Mouse (Mus musculus) hindbrain, embryonic 16.5 days (tissue): Measurements from ENCODE around the gene Eif4e2. TPM values are rescaled to one million over a fixed set of nuclear protein-coding genes. Genes with fewer than 3 reads are reported as not detected.
A peak's percentile ranks its signal among the peaks of the same experiment; 100 is the strongest.

Source experiments
- ATAC-seq: fragments of 200-750 bp; cut with Nextera tagmentation; 2 replicates; pipeline ENCODE4 v1.8.0; 2017; ENCODE audit warnings: moderate TSS enrichment, moderate library complexity
- H3K27ac ChIP-seq: fragments of 300-500 bp; sonication (generic); 2 replicates; pipeline ENCODE4 v1.5.1; 2014; ENCODE audit warnings: low read depth, mild to moderate bottlenecking, control low read depth, low read length, moderate library complexity
- H3K27me3 ChIP-seq: fragments of 300-500 bp; sonication (generic); replicated peaks from 2 replicates; pipeline ENCODE4 v1.6.1; 2014; ENCODE audit warnings: low read length; ENCODE audit not compliant: control insufficient read depth, insufficient read depth
- H3K36me3 ChIP-seq: fragments of 300-500 bp; sonication (generic); 2 replicates; pipeline ENCODE4 v1.6.1; 2014; ENCODE audit warnings: mild to moderate bottlenecking, low read length, moderate library complexity, mixed read lengths; ENCODE audit not compliant: control insufficient read depth, insufficient read depth
- H3K4me1 ChIP-seq: fragments of 300-500 bp; sonication (generic); 2 replicates; pipeline ENCODE4 v1.6.1; 2014; ENCODE audit warnings: low read depth, low read length; ENCODE audit not compliant: control insufficient read depth, insufficient read depth
- H3K4me2 ChIP-seq: fragments of 300-500 bp; sonication (generic); 2 replicates; pipeline ENCODE4 v1.6.1; 2014; ENCODE audit warnings: mild to moderate bottlenecking, low read length, control low read depth, moderate library complexity
- H3K4me3 ChIP-seq: fragments of 300-500 bp; sonication (generic); 2 replicates; pipeline ENCODE4 v1.5.1; 2014; ENCODE audit warnings: mild to moderate bottlenecking, low read length, control low read depth, moderate library complexity
- H3K9ac ChIP-seq: fragments of 300-500 bp; sonication (generic); 2 replicates; pipeline ENCODE4 v1.6.1; 2014; ENCODE audit warnings: low read depth, mild to moderate bottlenecking, control low read depth, low read length, moderate library complexity
- H3K9me3 ChIP-seq: fragments of 300-500 bp; sonication (generic); 2 replicates; pipeline ENCODE4 v1.6.1; 2014; ENCODE audit warnings: mild to moderate bottlenecking, low read length, moderate library complexity; ENCODE audit not compliant: control insufficient read depth
- WGBS: fragments of 180-500 bp; shearing (Covaris S2); extraction: QIAGEN DNeasy Blood & Tissue Kit; methylation state at CpG from one replicate; pipeline ENCODE4 v1.1.7; 2014; 5-methylcytosine and 5-hydroxymethylcytosine counted together
- polyA plus RNA-seq: library from polyadenylated mRNA; unstranded; fragments of >200 nt; fragmentation: Nextera tagmentation; extraction: Ambion mirVana; gene quantifications from 2 replicates; pipeline ENCODE4 v1.2.1, GENCODE M21; 2015

Eif4e2 gene
- polyA plus RNA-seq, 1 experiment from 2014 or later, result 79.3 TPM

DNA sequence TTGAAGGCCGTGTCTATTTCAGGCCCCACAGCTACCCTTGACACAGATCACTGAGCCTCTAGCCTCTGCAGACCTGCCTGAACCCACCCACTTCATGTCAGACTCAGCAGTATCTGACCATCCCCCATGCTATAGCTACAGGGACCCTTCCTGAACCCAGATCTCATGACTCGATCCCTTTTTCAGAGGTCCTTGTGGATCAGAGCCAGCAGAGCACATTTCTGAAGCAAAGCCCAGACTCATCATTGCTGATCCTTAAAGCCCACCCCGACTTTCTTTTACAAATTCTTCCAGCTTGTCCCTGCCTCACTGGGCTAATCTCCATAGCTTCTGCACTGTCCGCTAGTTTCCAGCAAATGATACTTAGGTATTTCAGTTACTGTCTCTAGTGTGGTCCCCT lies 60.4 kb downstream of the Eif4e2 start:
- Histone ChIP-seq H3K27me3 (no peaks in the 10 kb centered on the region), H3K4me2 (no peak overlapping the region), H3K4me1 (peaks cover 11% of the 10 kb centered on the region), H3K9me3 (no peaks in the 10 kb centered on the region), H3K27ac (peak overlapping the region; percentile 45; the same call in 1 of the 2 replicates), H3K9ac (no peak overlapping the region), H3K4me3 (no peak overlapping the region), H3K36me3 (no peaks in the 10 kb centered on the region)
- WGBS, result 67% methylated on average over 4 of the region's 4 CpGs
- no peak for ATAC-seq

DNA sequence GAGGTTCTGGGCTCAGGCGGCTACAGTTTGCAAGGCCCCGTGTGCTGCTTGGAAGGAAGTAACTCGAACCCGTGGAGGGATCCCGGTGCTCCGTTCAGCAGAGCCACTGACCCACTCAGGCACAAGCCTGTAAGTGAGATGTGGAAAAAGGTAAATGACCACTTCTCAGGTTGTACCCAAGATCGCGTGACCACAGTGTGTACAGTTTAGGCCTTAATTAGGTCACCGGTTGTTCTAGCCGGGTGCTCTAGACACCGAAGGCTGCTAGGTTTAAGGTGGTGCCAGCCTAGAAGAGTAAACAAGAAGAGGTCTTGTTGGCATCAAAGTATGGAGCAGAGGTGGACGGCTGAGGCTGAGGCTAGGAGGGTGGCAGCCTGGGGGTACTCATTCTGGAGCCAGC lies 61.4 kb downstream of the Eif4e2 start:
- H3K9ac ChIP-seq, result no peak overlapping the region
- peaks cover 11% of the 10 kb centered on the region for H3K4me1 ChIP-seq
- no peak for ATAC-seq
- no peak overlapping the region for H3K4me2 ChIP-seq
- H3K36me3 ChIP-seq, result no peaks in the 10 kb centered on the region
- H3K9me3 ChIP-seq, result no peaks in the 10 kb centered on the region
- no peak overlapping the region for H3K4me3 ChIP-seq
- WGBS, result 93% methylated on average over 12 of the region's 12 CpGs
- no peaks in the 10 kb centered on the region for H3K27me3 ChIP-seq
- H3K27ac ChIP-seq, result no peak overlapping the region

DNA sequence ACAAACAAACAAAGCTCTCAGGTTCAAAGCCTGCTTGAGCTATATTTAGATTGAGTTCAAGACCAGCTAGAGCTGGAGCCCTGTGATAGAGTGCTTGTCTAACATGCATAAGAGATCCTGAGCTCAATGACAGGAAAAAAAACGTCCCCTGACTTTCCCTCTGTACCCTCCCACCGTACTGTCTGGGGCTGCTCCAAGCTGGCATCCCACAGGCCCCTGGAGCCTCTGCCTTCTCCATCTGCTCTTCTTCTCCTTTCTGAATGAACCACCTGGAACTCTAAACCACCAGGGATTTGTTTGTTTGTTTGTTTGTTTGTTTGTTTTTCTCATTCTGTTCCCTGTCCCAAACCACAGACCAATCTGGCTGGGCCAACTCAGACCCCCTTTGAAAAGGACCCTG lies 62.3 kb downstream of the Eif4e2 start:
- Histone ChIP-seq H3K27me3 (no peaks in the 10 kb centered on the region), H3K4me2 (no peak overlapping the region), H3K9ac (no peak overlapping the region), H3K9me3 (no peaks in the 10 kb centered on the region), H3K4me1 (peaks cover 3% of the 10 kb centered on the region), H3K36me3 (no peaks in the 10 kb centered on the region), H3K27ac (no peak overlapping the region), H3K4me3 (no peak overlapping the region)
- 52% methylated on average over 2 of the region's 2 CpGs for WGBS
- no peak for ATAC-seq

DNA sequence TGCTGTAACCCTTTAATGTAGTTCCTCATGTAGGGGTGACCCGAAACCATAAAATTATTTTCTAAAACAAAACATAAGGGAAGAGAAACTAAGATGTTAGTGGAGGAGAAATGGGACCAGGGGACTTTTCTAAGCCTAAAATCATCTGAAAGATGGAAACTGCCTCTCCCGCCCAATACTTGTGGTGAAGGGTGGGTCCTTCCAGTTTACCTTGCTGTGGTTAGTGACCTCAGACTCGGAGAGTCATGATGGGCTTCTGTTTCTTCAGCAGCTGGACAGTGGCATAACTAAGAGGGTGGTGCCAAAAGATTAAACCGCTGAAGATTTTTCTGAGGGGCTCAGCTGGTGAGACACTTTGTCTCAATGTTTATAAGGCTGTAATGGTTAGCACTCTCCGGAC lies 66.6 kb downstream of the Eif4e2 start:
- no peak overlapping the region for H3K4me2 ChIP-seq
- H3K36me3 ChIP-seq, result no peaks in the 10 kb centered on the region
- H3K9ac ChIP-seq, result no peak overlapping the region
- H3K9me3 ChIP-seq, result no peaks in the 10 kb centered on the region
- H3K4me3 ChIP-seq, result no peak overlapping the region
- WGBS, result 83% methylated on average over 5 of the region's 5 CpGs
- ATAC-seq, result no peak
- H3K27ac ChIP-seq, result no peak overlapping the region
- H3K4me1 ChIP-seq, result no peaks in the 10 kb centered on the region
- no peaks in the 10 kb centered on the region for H3K27me3 ChIP-seq

DNA sequence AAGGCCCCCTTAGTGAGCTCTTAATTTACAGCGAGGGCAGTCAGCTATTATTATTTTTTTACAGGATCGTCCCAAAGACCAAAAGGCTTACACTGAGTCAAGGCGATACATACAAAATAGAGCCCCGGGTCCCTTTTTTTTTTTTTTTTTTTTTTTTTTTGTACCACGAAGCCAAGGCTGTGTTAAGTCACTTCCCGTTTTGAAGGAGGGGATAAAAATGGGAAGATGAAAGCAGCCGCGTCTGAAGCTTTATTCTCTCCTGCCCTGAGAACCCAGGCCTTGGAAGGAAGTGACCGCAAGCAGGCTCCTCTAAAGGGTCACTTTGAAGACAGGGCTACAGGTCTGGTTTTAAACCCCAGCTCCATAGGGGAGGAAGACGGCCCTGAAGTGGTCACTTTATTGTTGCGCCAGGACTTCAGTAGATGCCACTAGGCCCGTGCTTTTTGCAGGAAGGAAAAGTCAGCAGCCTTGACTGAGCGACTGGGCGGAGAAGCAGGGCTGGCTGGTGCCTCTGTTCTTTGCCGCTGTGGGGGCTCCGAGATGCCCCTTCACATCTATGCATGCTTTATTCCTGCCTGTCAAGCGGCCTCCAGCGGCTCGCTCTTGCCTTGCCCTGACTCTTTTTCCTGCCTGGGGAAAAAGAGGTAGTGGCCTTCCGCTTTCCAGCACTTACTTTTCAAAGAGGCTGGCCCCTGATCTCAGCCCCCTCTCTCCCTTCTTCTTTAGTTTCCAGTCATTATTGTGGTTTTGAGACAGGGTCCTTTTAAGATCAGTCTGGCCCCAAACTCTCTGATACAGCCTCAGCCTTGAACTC lies 68.1 kb downstream of the Eif4e2 start:
- H3K4me2 ChIP-seq, result no peak overlapping the region
- no peak for ATAC-seq
- H3K27me3 ChIP-seq, result no peaks in the 10 kb centered on the region
- peak overlapping the region; percentile 17; the same call in 1 of the 2 replicates for H3K9ac ChIP-seq
- no peaks in the 10 kb centered on the region for H3K4me1 ChIP-seq
- H3K4me3 ChIP-seq, result no peak overlapping the region
- H3K27ac ChIP-seq, result no peak overlapping the region
- WGBS, result 27% methylated on average over 20 of the region's 20 CpGs
- H3K36me3 ChIP-seq, result no peaks in the 10 kb centered on the region
- H3K9me3 ChIP-seq, result no peaks in the 10 kb centered on the region

DNA sequence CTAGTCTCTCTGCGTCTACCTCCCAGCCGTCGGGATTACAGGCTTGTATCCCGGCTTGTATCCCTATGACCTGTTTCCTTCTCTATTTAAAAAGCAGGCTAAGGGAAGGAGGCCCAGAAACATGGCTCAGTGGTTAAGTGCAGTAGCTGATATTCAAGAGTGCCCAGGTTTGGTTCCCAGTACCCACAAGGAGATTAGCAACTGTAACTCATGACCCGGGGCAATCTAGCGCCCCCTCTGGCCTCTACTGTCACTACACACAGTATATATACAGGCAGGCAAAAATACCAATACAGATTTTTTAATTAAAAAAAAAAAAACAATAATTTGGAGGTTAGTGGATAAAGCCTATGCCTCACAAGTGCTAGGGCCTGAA lies 68.7 kb downstream of the Eif4e2 start:
- H3K4me3 ChIP-seq, result no peak overlapping the region
- no peak for ATAC-seq
- whole genome bisulfite sequencing, result 67% methylated on average over 6 of the region's 6 CpGs
- no peak overlapping the region for H3K9ac ChIP-seq
- no peaks in the 10 kb centered on the region for H3K27me3 ChIP-seq
- H3K4me2 ChIP-seq, result no peak overlapping the region
- no peaks in the 10 kb centered on the region for H3K9me3 ChIP-seq
- H3K4me1 ChIP-seq, result no peaks in the 10 kb centered on the region
- no peak overlapping the region for H3K27ac ChIP-seq
- H3K36me3 ChIP-seq, result no peaks in the 10 kb centered on the region

DNA sequence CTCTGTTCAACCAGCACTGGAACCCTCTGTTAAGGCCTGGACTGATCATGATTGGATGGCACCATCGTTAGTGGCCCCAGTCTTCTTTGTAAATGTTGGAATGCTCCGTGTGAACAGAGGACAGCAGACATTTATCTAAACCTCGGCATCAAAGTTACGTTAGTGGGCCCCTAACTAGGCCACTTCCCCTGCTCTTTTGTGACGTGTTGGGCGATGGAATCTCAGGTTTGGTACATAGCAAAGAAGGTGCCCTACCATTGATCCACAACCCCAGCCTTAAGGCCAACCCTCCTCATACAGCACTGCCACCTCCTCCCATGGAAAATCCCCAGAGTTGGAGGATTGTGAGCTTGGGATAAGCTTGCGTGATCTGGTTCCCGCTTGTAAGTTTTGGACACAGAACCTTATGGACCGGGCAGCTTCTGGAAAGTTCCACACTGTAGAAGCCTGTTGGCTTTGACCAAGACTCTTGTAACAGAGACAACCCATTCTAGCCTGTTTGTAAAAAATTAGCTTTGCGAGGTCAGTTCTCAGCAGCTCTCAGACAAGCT lies 69.8 kb downstream of the Eif4e2 start:
- H3K27ac ChIP-seq, result no peak overlapping the region
- H3K9ac ChIP-seq, result no peak overlapping the region
- no peaks in the 10 kb centered on the region for H3K9me3 ChIP-seq
- no peak for ATAC-seq
- no peaks in the 10 kb centered on the region for H3K27me3 ChIP-seq
- WGBS, result 85% methylated on average over 10 of the region's 10 CpGs
- no peaks in the 10 kb centered on the region for H3K36me3 ChIP-seq
- H3K4me1 ChIP-seq, result no peaks in the 10 kb centered on the region
- H3K4me2 ChIP-seq, result no peak overlapping the region
- H3K4me3 ChIP-seq, result no peak overlapping the region

DNA sequence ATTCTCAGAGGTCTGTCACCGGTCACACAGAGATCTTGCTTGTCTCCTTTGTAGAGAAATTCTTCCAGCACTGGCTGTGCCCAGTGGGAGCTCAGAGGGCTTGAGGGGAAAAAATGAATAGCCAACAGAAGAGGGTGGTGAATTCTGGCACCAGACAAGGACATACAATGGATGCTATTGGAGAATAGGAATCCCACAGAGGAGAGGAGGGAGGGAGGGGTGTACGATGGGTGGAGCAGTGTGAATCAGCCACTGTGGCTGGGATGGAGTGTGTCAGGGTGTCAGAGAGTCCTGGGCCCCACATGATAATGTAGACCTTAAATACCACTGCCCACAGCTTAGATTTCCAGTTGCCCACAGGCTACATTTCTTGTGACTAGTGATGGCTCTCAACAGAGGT lies 73.4 kb downstream of the Eif4e2 start:
- H3K4me3 ChIP-seq, result no peak overlapping the region
- H3K27me3 ChIP-seq, result no peaks in the 10 kb centered on the region
- H3K9ac ChIP-seq, result no peak overlapping the region
- H3K27ac ChIP-seq, result no peak overlapping the region
- no peaks in the 10 kb centered on the region for H3K4me1 ChIP-seq
- no peaks in the 10 kb centered on the region for H3K36me3 ChIP-seq
- no peak overlapping the region for H3K4me2 ChIP-seq
- no peak for ATAC-seq
- WGBS, result 40% methylated on average over 2 of the region's 2 CpGs
- no peaks in the 10 kb centered on the region for H3K9me3 ChIP-seq
